Mouse (Mus musculus): Measurements from ENCODE around the gene Yes1.

GRCm38 (mm10) chr5:32608516-32608915, 2.5 kb upstream of the Yes1 start:
- TF ChIP-seq CTCF (IDR thresholded peaks at IDR 0.05; ENCODE audit: extremely low read depth, insufficient read depth, low read length) (no peak), POLR2A (IDR thresholded peaks at IDR 0.05; ENCODE audit: extremely low read depth, insufficient read depth, low read length) (no peak)
